Mouse (Mus musculus) erythroblast, adult 5-6 weeks (primary cell): ENCODE results near the gene Cflar. TPM values are rescaled to one million over a fixed set of nuclear protein-coding genes. Genes with fewer than 3 reads are reported as not detected.
A peak's percentile ranks its signal among the peaks of the same experiment; 100 is the strongest.
"Not testable (repeated sequence)": the region's sequence is repeated elsewhere in the genome, so short reads cannot be mapped to it uniquely, and the experiment has no call there.

Experiments
- ATAC-seq: replicated peaks from 2 replicates; pipeline ENCODE4 v1.8.0; 2016; ENCODE audit warnings: moderate number of reproducible peaks, mild to moderate bottlenecking, moderate TSS enrichment, inconsistent platforms; ENCODE audit not compliant: poor library complexity, low FRiP score, severe bottlenecking
- total RNA-seq, 2 experiments: library from RNA; stranded (forward) in 1 of 2; stranded (reverse) in 1 of 2; fragments of 150-400 nt in 1 of 2; fragments of 200-764, 138-1000 nt in 1 of 2; gene quantifications; 2 replicates each; pipeline versions ENCODE4 v1.2.3 to v1.2.4; 2015 to 2017; ENCODE audit warnings: low replicate concordance in 2 of 2

Gene Cflar
- total RNA-seq, 2 experiments from 2014 or later, result 14.2 to 16.4 TPM

DNA sequence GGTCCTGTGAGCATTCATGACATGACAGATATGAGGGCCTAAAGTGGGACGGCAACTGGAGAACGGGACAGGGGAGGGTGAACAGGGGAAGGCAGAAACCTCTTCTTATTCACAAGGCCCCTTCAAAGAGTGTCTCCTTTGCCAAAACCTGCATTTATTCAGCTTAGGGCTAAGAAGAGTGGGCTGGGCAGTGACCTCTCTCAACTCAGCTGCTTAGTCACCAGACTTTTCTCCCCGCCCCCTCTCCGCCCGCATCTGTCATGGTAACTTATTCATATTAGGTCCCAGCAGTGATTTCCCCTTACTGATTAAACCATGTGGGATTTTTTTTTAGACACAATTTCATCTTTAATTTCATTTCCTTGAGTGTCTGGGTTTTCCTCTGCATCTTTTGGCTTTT lies 14.5 kb downstream of the Cflar start:
- ATAC-seq, result no peak

DNA sequence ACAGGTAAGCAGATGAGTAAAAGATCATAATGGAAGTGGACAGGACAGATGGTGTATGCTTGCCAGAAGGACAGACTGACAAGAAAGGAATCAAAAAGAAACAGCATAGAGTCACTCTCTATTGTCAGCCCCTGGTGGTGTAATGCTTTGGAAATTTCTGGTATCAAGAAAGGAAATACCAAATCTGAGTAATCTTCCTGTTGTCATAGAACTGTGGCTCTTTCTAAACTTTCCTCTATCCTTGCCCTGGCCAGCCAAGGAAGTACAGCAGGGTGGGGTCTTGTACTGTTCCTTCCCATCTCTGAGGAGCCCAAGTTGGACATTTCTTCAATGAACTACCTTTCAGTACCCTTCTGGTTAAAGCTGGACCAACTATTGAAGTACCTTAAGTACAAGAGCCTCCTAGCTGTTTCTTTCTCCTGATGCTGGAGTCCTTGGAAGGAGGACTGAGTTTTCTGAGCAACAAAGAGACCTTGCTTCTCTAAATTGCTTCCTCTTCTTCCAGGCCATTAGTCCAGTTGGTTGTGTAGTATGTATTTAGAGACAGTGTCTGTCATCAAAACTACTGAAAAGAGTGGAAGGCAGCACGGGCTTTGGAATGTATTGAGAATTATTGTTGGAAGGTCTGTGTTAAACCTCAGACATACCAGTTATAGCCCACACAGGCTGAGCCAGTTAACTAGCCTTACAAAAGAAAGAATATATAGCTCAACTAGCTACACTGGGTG lies 15.9 kb downstream of the Cflar start:
- no peak for ATAC-seq

DNA sequence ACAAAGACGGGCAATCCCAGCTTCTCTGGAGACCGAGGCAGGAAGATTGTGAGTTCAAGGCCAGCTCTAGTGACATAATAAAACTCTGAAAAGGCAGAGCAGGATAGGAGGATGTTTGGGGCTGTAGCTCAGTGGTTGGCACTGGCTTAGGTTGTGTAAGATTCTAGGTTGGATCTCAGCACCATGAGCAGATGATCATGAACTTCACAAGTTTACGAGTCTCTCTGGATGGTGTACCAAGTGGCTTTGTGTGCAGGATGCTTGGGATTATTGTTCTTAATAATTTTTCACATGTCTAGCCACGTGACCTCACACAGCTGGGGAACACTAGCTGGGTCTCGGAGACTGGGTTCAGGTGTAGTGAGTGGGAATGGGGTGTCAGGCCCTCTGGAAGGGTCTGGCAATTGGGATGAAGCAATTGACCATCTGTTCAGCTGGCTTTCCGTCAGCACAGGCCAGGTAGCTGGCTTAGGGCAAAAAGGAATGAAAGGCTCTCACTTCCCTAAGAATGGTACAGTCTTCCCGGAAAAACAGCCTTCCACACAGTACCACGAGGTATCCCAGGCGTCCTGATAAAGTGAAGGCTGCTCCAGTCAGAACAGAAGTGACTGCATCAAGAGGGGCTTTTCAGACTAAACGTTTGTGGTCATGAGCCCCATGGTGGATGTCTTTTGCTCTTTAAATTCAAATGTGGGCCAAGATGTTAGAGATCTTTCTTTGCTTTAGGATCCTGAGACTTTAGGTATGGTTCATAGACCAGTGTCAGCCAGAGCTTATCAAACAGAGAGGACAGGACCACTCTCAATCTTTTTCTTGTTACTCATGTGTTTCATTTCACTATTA lies 16.7 kb downstream of the Cflar start:
- no peak for ATAC-seq

DNA sequence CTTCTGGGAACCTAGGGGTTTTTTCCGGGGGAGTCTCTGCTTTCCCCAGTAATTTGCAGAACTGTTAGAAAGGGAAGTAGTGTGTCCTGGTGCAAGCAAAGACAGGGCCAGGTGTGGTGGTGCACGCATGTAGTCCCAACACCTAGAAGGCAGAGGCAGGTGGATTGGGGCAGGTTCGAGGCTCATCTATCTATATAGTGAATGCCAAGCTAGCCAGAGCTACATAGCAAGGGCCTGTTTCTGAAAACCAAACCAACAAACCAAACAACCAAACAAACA lies 17.2 kb downstream of the Cflar start:
- no peak for ATAC-seq

DNA sequence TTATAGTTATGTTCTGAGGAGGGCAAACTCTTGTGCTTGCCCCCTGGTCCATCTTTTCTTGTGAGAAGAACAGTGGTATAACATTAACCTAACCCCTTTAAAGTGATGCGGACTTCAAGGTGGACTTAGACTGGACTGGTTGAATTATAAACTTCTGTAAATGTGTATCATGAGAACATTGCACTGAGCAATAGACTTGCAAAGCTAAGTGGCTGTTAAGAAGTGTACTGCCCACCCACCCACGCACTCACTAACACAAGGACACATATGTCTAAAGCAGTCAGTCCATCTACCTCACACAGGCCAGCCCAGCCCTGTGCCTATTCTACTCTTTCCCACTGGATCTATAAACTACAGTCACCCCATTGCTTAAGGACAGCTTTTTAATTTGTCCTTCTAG lies 22.3 kb downstream of the Cflar start:
- no peak for ATAC-seq

DNA sequence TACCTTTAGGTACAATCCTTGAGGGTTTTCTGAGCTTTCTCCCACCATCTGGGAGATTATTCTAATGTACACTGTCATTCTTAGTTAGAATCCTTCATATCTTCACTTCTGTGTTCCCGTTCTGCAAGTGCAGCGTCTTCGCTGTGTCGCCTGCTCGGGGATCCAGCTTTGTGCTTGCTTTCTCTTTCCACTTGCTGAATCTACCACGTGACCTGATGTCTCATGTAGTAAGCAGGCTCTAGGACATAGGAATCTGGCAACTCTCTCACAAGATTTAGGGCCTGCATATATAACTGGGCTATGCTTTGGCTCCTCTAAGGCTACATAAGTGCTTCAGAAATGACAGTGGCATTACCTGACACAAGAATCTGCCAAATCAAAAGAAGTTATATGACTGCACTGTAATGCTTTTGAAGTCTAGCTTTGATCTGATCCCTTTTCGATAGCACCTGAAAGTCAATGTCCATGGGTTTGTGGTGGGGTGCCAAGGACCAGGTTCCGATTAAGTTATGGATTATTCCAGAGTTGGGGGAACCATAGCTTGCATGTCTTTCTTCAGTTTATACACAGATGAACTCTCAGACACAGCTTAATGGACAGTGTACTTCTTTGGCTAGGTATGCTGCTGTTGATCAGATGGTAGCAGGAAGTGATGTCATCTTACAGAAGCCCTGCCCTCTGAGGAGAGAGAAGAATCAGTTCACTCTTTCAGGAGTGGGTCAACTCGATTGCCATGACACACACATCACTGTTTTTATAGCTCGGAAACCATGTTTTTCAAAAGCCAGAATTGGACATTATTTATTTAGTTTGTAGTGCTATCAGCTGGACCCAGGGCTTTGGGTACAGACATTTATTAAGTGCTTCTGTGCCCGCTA lies 23.0 kb downstream of the Cflar start:
- no peak for ATAC-seq

DNA sequence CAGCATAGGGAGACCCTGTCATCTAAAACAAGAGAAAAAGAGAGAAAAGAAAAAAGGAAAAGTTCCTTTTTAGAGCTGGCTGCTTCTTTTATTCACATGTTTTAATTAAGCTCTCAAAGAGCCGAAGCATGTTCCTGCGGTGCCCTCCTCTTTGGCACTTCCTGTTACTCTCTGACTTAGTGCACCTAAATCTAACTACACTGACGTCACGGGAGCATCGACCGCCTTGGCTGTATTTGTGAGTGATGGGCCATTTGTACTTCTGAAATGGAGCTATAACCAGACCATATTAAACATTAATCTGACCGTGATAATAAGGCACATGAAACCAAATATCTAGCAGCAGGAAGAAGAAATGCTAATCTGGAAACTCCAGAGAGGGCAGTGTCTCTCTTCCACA lies 24.7 kb downstream of the Cflar start:
- no peak for ATAC-seq

DNA sequence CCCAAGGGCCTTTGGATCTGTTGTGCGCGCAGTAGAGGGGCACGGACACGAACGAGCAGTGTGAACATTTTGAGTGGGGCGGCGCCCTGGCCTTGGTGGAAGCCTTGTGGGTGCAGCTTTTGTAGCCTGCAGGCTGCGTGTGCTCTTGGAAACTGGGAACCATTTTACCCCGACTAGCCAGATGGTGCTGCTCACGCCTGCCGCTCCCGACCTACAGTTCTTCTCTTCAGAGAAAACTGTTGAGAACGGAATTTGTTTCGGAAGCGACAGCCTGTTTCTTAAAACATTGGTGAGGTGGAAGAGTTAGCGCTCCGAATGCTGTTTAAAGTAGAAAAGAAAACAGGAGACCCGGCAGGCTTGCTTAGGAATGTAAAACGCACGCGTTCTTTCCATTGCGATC lies 25.7 kb downstream of the Cflar start:
- no peak for ATAC-seq

DNA sequence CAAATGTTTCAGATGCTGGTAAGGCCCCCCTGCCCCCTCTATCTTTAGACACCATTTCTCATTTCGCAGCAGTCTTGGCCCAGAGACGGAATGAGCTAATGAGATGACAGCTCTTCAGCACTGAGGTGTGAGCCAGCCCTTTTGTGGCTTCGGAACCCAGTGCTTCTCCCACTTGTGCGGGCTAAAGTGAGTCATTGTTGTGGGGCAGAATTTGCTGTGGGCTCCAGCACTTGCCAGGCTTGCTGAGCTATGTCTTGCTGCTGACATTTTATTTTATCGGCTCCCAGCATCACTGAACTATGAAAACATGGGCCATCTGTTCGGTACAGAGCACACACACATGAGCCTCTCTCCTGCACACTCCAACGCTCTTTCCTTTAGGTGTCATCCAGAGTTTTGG lies 28.2 kb downstream of the Cflar start:
- ATAC-seq, result no peak

DNA sequence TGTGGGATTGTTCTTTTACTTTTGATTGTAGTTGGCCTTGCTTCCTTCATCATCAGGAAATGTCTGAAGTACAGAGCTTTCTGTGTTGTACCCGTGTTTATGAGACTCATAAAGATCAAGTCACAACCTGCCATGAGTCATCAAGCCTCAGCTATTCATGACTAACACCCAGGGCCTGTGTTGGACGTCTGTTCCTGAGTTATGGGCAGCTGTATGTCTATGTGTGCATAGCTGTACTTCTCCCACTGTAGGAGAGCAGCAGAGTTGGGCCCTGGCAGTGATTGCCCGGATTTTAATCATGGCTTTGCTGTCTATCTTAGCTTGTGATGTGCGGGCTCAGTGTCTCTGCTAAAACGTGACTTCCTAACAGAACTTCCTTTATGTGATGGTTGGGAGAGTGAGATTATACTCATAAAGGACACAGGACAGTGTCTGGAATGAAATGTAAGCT lies 31.3 kb downstream of the Cflar start:
- ATAC-seq, result no peak

DNA sequence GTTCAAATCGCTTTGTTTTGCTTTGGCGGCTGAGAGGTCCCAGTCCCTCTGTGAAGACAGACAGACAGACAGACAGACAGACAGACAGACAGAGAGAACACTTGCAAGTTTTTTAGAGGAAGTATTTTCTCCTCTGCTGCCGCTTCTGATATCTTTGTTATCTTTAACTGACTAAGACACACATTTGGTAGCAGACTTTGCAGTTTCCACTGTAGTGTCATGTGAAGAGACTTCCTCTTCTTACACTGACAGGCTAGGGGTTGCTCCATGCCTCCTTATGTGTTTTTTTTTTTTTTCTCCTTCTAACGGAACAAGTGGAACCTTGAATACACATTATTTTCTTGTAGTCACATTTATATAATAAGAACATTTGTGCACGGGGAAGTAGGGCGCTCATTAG lies 31.9 kb downstream of the Cflar start:
- ATAC-seq, result no peak

DNA sequence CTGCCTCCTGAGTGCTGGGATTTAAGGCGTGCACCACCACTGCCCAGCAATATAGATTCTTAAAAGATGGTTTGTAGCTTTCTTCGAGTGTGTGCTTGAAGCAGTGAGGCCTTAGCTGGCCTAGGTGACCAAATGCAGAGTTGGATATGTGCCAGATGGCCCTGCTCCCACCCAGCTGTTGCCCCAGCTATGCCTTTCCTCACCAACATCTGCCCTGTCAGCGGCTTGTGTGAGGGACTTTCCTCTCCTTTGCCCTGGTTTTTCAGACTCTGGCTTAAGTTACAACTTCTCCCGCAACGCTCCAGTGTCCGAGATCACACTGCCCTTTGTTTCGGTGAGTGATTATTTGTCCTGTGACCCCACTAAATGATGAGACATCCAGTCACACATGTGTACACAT lies 33.3 kb downstream of the Cflar start:
- no peak for ATAC-seq

DNA sequence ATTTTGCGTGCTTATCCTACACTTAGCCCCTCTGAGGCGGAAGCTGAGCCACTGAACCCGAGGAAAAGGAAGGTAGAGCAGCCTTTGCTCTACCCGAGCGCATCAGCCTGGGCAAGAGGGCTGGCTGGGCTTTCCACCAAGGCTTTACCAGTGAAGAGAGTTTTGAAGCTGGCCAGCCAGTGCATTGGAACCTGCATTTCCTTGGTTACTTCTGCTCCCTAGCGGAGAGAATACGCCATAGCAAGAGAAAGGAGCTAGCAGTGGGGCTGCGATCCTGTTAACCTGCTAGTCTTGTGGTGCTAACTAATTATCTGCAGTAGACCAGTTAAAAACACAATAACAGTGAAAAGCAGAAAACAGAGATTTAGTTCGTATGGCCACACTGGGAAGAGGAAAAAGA lies 35.6 kb downstream of the Cflar start:
- ATAC-seq, result no peak

DNA sequence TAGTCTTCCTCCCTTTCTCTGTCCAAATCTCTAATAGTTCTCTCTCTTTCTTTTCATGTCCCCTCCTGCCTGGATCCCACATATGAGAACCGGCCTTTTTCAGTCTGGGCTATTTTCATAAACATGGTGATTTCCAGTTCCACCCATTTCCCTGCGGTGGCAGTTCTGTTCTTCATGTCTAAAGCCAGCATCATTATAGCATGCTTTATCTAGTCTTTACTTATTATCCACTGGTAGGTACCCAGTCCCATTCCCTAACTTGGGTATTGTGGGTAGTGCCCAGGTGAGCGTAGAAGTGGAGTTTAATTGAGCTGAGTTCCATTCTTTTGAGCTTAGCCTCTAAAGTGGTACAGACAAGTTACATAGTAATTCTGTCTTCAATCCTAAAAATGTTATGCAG lies 48.1 kb downstream of the Cflar start:
- no peak for ATAC-seq

DNA sequence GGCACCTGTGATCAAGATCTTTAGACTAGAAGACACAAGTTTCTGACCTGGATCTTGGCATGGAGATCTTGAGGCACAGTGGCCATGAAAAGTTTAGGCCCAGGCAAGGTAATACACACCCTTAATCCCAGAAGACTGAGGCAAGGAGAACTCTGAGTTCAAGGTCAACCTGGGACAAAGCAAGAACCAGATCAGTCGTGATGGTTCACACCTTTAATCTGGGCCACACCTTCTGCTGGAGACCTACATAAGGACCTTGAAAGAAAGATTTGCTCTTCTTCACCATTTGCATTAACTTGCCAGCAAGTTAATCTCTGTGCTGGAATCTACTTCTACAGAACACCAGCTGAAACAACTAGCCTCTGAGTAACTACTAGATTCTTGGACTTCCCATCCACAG lies 49.3 kb downstream of the Cflar start:
- no peak for ATAC-seq

DNA sequence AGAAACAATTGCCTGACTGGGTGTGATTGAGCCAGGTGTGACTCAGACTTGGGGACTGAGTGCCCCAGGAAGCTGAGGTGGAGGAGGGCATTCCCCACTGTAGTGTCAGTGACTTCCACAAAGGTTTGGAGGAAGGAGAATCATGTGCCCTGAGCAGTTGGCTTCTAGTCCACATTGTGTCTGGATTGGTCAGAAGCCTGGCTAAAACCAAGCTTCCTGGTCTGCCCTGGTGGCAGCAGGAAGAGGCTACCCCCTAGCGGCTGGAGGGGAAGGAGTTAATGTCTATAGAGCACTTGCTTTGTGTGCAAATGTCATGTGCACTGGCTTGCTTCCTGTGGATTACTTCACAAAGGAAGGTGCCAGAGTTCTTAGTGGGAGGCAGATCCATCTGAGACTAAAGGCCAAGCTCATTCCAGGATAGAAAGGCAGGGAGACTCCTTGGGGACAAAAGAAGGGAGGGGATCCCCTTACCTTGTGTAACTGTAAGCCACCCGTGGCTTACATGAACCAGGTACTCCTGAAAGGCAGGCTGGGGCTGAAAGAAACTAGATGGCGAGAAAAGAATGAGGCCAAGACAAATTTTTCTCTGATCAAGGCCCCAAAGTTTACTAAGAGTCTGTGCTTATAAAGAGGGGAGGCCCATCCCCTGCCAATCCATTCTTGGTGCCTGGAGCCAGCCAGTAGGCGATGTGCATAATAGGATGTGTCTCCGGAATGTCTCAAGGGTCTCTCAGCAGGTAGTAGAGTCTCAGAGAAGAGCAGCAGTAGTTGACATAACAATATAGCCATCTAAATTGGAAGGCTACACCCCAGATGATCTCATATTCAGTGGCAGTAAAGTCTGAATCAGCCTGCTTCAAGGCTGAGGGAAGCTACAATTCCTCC lies 50.3 kb downstream of the Cflar start:
- 0 out of 2 replicates have a peak, but pooled peaks have one; percentile 49 for ATAC-seq

DNA sequence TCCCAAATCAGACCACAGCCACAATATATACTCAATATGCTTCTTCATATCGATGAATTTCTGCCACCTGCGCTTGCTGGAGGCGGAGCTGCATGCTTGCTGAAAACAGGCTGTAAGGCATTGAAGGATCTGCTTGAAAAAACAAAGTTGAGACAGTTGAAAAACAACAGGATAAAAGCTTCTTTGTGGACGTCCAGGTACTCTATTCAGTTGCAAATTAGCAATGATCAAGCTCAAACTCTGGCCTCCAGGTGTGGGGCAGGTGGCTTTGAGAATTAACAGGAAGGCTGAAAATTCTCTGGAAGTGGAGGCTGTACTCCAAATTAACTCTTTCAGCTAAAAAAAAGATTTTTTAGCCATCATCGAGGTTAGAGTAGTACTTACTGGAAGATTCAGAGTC lies 51.3 kb downstream of the Cflar start:
- no peak for ATAC-seq

DNA sequence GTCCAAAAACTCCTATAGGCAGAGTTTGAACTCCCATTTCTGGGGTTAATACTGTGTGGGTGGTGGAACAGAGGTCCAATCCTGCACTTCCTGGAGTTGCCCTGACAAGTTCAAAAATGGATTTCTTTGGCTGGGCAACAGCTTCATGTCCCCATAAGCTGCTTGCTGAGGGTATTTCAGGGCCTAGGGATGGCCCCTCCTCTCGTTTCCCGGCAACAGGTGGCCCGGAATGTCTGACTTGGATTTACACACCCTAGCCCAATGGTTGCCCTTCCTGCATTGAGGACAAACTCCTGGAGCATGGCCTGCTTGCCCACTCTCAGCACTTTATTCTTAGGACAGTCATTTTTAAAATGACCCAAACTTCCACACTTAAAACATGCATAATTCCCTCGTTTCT lies 55.1 kb downstream of the Cflar start:
- ATAC-seq, result not testable (repeated sequence)

DNA sequence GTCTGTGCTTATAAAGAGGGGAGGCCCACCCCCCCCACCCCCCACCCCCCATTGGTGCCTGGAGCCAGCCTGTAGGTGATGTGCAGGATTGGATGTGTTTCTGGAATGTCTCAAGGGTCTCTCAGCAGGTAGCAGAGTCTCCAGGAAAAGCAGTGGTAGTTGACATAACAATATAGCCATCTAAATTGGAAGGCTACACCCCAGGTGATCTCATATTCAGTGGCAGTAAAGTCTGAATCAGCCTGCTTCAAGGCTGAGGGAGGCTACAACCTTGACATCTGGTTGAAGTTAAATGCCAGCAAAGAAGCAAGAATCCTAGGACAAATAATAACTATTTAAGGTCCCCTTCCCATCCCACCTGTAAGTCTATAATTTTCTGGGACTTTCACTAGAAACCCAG lies 57.8 kb downstream of the Cflar start:
- no peak for ATAC-seq

DNA sequence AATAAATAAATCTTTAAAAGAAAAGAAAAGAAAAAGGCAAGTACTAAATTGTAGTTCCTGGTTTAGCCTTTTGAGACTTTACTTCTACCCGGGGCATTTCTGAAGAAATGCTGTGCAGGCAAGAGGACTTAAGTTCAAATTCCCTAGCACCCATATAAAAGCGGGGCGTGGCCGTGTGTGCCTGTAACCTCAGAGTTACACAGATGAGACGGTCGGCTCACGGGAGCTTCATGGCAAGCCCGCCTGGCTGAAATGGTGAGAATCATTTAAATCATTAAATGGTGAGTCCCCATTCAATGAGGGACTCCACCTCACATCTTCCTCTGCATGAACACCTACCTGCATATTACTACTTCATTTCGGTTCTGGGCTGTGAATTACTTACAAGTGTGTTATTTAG lies 58.4 kb downstream of the Cflar start:
- peak; percentile 43; the same call in 1 of the 2 replicates for ATAC-seq
